Mouse (Mus musculus) mouse embryonic stem cell (cell line): ENCODE data around the gene Lap3.

Source experiments
- in situ Hi-C, 2 experiments: fragments of 300-500 bp; cut with MboI; formaldehyde crosslinking; loops; 1 replicate in 1 of 2; 3 replicates in 1 of 2; pipeline ENCODE4 v1.14.3; 2019 to 2020; ENCODE audit warnings: low sequenced_read_pairs in 2 of 2, low pct_unique_long_range_greater_than_20kb in 1 of 2, mixed read lengths in 1 of 2; ENCODE audit not compliant: unreplicated experiment in 1 of 2

Lap3 gene

DNA sequence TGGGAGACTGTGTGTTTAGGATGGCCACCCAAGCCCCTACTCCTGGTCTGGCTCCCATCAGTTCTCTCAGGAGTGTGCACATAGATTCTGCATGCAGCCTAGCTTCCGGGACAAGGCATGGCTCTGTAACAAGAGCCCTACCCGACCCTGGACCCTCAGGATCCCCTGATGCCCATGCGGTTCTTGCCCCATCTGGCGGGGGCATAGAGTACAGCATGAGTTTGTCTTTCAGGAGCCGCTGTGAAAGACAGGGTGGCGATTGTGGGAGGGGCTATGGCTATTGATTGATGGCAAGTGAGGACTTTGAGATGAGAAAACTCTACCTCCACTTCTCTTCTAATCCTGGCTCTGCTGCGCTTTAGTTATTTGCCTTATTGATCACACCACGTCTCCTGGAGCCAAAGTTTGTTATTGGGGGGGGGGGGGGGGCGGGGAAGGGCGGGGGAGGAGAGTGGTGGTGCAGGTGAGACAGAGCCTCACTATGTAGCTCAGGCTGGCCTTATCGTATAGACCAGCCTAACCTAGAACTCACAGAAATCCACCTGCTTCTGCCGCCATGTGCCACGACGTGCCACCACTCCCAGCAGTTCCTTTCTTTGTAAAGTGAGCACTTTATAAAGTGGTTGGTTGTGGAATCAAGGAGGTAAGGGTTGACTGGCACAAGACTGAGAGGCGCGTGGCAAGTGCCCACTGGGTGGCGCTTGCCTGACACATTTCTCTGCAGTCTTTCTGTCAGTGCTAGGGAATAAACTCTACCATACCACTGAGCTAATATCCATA lies 41.3 kb downstream of the Lap3 start:
- in situ Hi-C loops, result loop anchor here (5.0 to 10.0 kb wide), 4 partner anchors 62 to 810 kb away; partner anchors contain the start of gene Ncapg (in 1 of the 2)

DNA sequence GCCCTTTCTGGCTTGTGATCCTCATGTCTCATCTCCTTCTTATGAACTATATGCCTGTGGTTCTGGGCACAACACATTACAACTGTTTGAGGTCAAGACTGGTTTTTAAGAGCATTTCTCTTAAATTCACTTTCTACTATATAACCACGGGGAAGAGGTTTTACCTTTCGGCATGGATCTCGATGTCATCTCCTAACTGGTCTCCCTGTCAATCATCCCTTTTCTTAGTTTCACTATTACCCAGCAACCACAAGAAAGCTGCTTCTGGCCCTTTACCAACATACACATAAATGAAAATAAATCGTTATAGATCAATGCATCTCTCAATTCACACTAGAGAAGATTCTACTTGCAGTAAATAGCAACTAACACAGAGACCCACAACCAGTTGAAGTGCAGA lies 42.0 kb downstream of the Lap3 start:
- in situ Hi-C loops, result loop anchor here (5.0 to 10.0 kb wide), 4 partner anchors 63 to 810 kb away; partner anchors contain the start of gene Ncapg (in 1 of the 2)

DNA sequence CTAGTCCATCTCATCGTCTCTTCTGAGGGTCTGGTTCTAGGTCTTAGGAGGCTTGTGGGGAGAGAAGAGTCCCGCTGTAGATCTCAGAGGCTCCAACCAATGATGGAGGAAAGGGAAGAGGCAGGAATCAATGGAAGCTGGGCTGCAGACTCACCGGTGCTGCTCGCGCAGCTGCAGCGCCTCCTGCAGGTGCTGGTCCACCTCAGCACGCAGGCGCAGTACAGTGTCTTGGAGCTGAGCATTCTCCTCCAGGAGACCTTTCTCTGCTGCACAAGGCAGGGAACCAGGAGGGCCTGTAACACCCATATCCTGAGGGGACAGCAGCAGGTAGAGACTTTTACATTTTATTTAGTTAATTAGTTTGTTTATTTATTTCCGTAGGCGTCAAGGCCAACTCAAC lies 46.3 kb downstream of the Lap3 start:
- in situ Hi-C loops, result loop anchor here (5.0 to 10.0 kb wide), 4 partner anchors 67 to 805 kb away; partner anchors contain the start of gene Ncapg (in 1 of the 2)

DNA sequence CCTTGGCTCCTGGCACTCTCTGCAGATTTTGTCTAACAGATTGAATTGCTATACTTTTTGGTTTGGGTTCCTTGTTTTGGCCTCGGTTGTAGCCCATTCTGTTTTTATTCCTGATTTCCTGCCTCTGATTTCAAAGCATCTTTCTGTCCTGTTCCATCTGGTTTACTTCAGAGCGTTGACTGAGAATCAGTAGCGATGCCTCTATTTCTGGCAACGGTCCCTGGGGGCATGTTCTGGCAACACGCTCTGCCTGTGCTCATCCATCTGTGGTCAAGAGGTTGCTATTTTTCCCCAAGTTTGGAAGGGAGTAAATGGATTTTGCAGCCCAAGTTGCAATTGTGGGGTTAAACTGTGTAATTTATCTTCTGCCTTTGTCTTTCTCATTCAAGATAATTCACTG lies 50.2 kb downstream of the Lap3 start:
- in situ Hi-C loops, result no loop called here

DNA sequence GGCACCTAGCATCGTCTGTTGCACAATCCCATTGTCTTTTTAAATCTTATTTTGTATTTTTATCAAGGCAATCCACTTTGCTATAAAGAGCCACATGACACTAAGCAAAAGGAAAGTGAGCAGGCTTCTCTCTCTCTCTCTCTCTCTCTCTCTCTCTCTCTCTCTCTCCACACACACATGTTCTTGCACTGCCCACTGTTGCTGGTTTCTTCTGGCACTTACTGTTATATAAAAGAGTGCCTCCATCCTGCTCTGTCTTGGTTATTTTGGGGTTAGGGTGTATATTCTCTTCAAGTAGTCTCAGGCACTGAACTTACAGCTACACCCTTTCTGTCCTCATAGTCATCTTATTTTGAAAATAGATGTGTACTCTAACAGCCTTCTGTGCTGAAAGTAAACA lies 56.4 kb downstream of the Lap3 start:
- in situ Hi-C loops, result no loop called here
